Mouse (Mus musculus) liver, embryonic 12.5 days (tissue): ENCODE measurements around the gene Mgat3. TPM values are rescaled to one million over a fixed set of nuclear protein-coding genes. Genes with fewer than 3 reads are reported as not detected.
A peak's percentile ranks its signal among the peaks of the same experiment; 100 is the strongest.

Experiments used
- ATAC-seq: fragments of 200-750 bp; cut with Nextera tagmentation; 2 replicates; pipeline ENCODE4 v1.8.0; 2017; ENCODE audit warnings: moderate number of reproducible peaks, mild to moderate bottlenecking, moderate library complexity
- H3K27ac ChIP-seq: fragments of 300-500 bp; sonication (generic); 2 replicates; pipeline ENCODE4 v1.5.1; 2016; ENCODE audit warnings: mild to moderate bottlenecking
- H3K27me3 ChIP-seq: fragments of 300-500 bp; sonication (generic); replicated peaks from 2 replicates; pipeline ENCODE4 v1.6.1; 2016; ENCODE audit warnings: mild to moderate bottlenecking, moderate library complexity
- H3K36me3 ChIP-seq: fragments of 300-500 bp; sonication (generic); 2 replicates; pipeline ENCODE4 v1.6.1; 2016; ENCODE audit warnings: mild to moderate bottlenecking, moderate library complexity
- H3K4me1 ChIP-seq: fragments of 300-500 bp; sonication (generic); 2 replicates; pipeline ENCODE4 v1.6.1; 2016
- H3K4me2 ChIP-seq: fragments of 300-500 bp; sonication (generic); 2 replicates; pipeline ENCODE4 v1.6.1; 2016; ENCODE audit warnings: mild to moderate bottlenecking, moderate library complexity
- H3K4me3 ChIP-seq: fragments of 300-500 bp; sonication (generic); 2 replicates; pipeline ENCODE4 v1.5.1; 2016; ENCODE audit warnings: mild to moderate bottlenecking, moderate library complexity
- H3K9ac ChIP-seq: fragments of 300-500 bp; sonication (generic); 2 replicates; pipeline ENCODE4 v1.6.1; 2016; ENCODE audit warnings: mild to moderate bottlenecking, moderate library complexity
- H3K9me3 ChIP-seq: fragments of 300-500 bp; sonication (generic); replicated peaks from 2 replicates; pipeline ENCODE4 v1.6.1; 2016; ENCODE audit warnings: mild to moderate bottlenecking, moderate library complexity
- WGBS: fragments of 180-500 bp; shearing (Covaris S2); methylation state at CpG from one replicate; pipeline ENCODE4 v1.1.7; 2016; ENCODE audit not compliant: insufficient replicate concordance; 5-methylcytosine and 5-hydroxymethylcytosine counted together
- polyA plus RNA-seq: library from polyadenylated mRNA; unstranded; fragments of >200 nt; fragmentation: Nextera tagmentation; extraction: Ambion mirVana; gene quantifications from 2 replicates; pipeline ENCODE4 v1.2.1, GENCODE M21; 2016

Gene Mgat3
- polyA plus RNA-seq, 1 experiment from 2014 or later = 1.2 TPM

GRCm38 (mm10) chr15:80136645-80137044 lies 36.9 kb upstream of the Mgat3 start:
- H3K9ac ChIP-seq = no peak overlapping the region
- peaks cover 64% of the 10 kb centered on the region for H3K4me1 ChIP-seq
- no peak overlapping the region for H3K4me3 ChIP-seq
- 84% methylated on average over 3 of the region's 3 CpGs for WGBS
- H3K27me3 ChIP-seq = no peaks in the 10 kb centered on the region
- no peak for ATAC-seq
- peaks cover under 1% of the 10 kb centered on the region; the same call in 1 of the 2 replicates for H3K9me3 ChIP-seq
- H3K4me2 ChIP-seq = 0 out of 2 replicates have a peak overlapping the region, but pooled peaks have one; percentile 22
- peaks cover 55% of the 10 kb centered on the region for H3K36me3 ChIP-seq
- no peak overlapping the region; the same call in 1 of the 2 replicates for H3K27ac ChIP-seq

DNA sequence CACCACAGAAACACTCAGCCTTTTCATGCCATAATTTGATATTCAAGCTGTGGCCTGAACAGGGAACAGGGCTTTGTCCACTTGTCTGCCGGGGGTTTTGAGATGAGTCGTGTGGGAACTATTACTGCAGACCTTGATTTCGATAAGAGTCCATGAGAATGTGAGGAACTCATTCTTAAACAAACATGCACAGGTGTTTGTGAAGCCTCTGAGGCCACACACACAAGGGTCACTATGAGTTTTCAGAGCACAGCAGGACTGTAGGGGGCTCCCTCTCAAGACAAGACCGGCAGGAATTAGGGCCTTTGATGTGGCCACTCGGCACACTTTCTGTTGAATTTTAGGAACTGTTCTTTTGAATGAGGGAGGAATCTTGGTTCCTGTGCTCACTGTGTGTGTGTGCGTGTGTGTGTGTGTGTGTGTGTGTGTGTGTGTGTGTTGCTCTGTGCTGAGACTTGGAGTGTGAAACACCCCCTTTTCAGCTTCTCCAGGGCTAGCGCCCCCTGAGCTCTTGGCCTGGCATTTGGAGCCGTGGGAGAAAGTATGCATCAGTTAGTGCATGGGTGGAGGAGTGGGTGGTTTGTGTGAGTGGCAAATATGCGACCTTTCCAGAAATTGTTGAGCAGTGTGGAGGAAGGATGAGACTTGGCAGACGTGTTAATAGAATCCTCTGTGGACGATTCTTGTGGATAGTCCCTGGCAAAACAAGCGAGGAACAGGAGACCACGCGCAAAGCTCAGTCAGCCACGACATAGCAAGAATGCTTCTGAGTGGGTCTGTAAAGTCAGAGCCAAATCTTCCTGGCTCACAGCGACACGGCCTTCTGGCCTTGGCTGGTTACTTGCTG lies 35.4 kb upstream of the Mgat3 start:
- 76% methylated on average over 17 of the region's 17 CpGs for WGBS
- H3K9me3 ChIP-seq = peaks cover 6% of the 10 kb centered on the region; the same call in 1 of the 2 replicates
- H3K4me2 ChIP-seq = no peak overlapping the region; the same call in 1 of the 2 replicates
- H3K36me3 ChIP-seq = peaks cover 70% of the 10 kb centered on the region
- H3K27me3 ChIP-seq = no peaks in the 10 kb centered on the region
- H3K9ac ChIP-seq = peak overlapping the region; percentile 28; the same call in 1 of the 2 replicates
- H3K4me3 ChIP-seq = no peak overlapping the region
- H3K4me1 ChIP-seq = peaks cover 53% of the 10 kb centered on the region
- no peak for ATAC-seq
- no peak overlapping the region for H3K27ac ChIP-seq

DNA sequence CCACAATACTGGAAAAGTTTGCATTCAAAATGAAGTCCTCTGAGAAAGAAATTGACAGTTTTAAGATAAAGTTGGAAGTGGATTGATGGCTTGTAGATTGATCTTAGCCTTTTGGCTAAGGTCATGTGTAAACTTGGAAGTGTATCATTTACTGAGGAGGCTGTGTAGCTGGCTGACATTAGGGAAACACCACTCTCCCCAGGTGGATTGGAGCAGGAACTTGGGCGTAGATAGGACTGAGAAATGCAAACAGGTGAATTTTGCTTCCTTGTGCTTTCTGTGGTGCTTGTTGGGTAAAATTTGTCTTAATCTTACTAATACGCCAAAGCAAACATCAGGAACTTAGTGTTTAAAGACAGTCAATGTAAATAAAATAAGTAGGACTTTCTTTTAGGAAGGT lies 33.2 kb upstream of the Mgat3 start:
- no peak overlapping the region for H3K4me2 ChIP-seq
- H3K27ac ChIP-seq = no peak overlapping the region
- H3K9me3 ChIP-seq = peaks cover 6% of the 10 kb centered on the region; the same call in 1 of the 2 replicates
- H3K9ac ChIP-seq = no peak overlapping the region
- no peak for ATAC-seq
- H3K27me3 ChIP-seq = no peaks in the 10 kb centered on the region
- H3K36me3 ChIP-seq = peaks cover 91% of the 10 kb centered on the region
- H3K4me3 ChIP-seq = no peak overlapping the region
- H3K4me1 ChIP-seq = peaks cover 39% of the 10 kb centered on the region
- 89% methylated on average over 2 of the region's 2 CpGs for WGBS

- Histone ChIP-seq H3K4me2 (no peak overlapping the region), H3K4me1 (peaks cover 39% of the 10 kb centered on the region), H3K27me3 (no peaks in the 10 kb centered on the region), H3K27ac (no peak overlapping the region), H3K9me3 (peaks cover 6% of the 10 kb centered on the region; the same call in 1 of the 2 replicates), H3K36me3 (peaks cover 95% of the 10 kb centered on the region), H3K4me3 (no peak overlapping the region), H3K9ac (no peak overlapping the region)
- WGBS = 92% methylated on average over 3 of the region's 3 CpGs
- ATAC-seq = no peak
Observed at GRCm38 (mm10) chr15:80140878-80141277, 32.6 kb upstream of the Mgat3 start.

- Histone ChIP-seq H3K27ac (no peak overlapping the region), H3K36me3 (peaks cover 86% of the 10 kb centered on the region), H3K4me2 (no peak overlapping the region), H3K4me1 (peaks cover 39% of the 10 kb centered on the region), H3K9ac (no peak overlapping the region), H3K9me3 (peaks cover 6% of the 10 kb centered on the region; the same call in 1 of the 2 replicates), H3K27me3 (no peaks in the 10 kb centered on the region), H3K4me3 (no peak overlapping the region)
- 93% methylated on average over 3 of the region's 3 CpGs for WGBS
- no peak for ATAC-seq
Observed at GRCm38 (mm10) chr15:80142130-80142529, 31.4 kb upstream of the Mgat3 start.

- no peak overlapping the region for H3K27ac ChIP-seq
- H3K27me3 ChIP-seq = no peaks in the 10 kb centered on the region
- peaks cover 81% of the 10 kb centered on the region for H3K36me3 ChIP-seq
- no peak overlapping the region for H3K4me3 ChIP-seq
- H3K9ac ChIP-seq = no peak overlapping the region
- H3K4me1 ChIP-seq = peaks cover 31% of the 10 kb centered on the region
- no peak for ATAC-seq
- H3K4me2 ChIP-seq = no peak overlapping the region
- 83% methylated on average over 6 of the region's 6 CpGs for WGBS
- peaks cover 6% of the 10 kb centered on the region; the same call in 1 of the 2 replicates for H3K9me3 ChIP-seq
Observed at GRCm38 (mm10) chr15:80143760-80144159, 29.8 kb upstream of the Mgat3 start.

DNA sequence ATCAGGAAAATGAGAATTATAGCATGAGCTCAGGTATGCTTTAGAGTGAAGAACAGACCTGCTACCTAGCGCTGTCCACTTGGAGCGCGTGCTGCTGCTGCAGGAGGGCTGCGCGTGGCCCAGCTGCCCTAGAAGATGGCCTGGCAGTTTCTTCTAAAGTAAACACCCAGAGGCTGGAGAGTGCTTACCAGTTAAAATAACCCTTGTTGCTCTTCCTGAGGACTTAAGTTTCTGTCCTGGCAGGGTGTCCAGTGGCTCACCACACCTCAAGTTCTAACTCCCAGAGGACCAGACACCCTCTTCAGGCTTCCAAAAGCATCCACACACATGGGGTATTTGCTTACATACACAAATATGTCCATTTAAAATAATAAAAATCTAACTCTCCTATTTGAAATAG lies 28.1 kb upstream of the Mgat3 start:
- H3K9ac ChIP-seq = no peak overlapping the region
- peaks cover 6% of the 10 kb centered on the region; the same call in 1 of the 2 replicates for H3K9me3 ChIP-seq
- H3K27ac ChIP-seq = no peak overlapping the region
- no peak overlapping the region for H3K4me3 ChIP-seq
- H3K36me3 ChIP-seq = peaks cover 82% of the 10 kb centered on the region
- no peak for ATAC-seq
- WGBS = 96% methylated on average over 5 of the region's 5 CpGs
- H3K27me3 ChIP-seq = no peaks in the 10 kb centered on the region
- no peak overlapping the region for H3K4me2 ChIP-seq
- peaks cover 30% of the 10 kb centered on the region for H3K4me1 ChIP-seq

- H3K4me3 ChIP-seq = no peak overlapping the region
Observed at GRCm38 (mm10) chr15:80146153-80146552, 27.4 kb upstream of the Mgat3 start.

DNA sequence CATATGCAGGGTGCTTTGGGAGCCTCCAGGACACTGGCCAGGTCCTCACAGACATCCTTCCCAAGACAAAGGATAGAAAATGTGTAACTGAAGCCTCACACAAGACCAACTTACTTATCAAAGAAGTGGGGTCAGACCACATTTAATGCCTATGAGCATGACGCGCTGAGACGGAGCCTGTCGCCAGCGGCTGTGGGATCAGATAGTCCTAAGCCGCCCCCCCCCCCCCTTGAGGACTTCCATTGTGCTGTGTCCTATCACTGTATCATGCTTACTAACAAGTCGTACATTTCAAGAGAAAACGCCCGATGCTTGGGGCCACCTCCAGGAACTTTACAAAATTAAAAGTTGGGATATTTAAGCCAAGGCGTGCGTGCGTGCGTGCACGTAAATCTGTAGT lies 26.4 kb upstream of the Mgat3 start:
- no peak overlapping the region for H3K9ac ChIP-seq
- H3K4me2 ChIP-seq = no peak overlapping the region
- 61% methylated on average over 14 of the region's 14 CpGs for WGBS
- H3K27me3 ChIP-seq = no peaks in the 10 kb centered on the region
- peaks cover 30% of the 10 kb centered on the region for H3K4me1 ChIP-seq
- peak; percentile 38; the same call in 1 of the 2 replicates for ATAC-seq
- H3K36me3 ChIP-seq = peaks cover 81% of the 10 kb centered on the region
- peaks cover 2% of the 10 kb centered on the region; the same call in 1 of the 2 replicates for H3K9me3 ChIP-seq
- H3K27ac ChIP-seq = 0 out of 2 replicates have a peak overlapping the region, but pooled peaks have one; percentile 2
- no peak overlapping the region for H3K4me3 ChIP-seq

More at GRCm38 (mm10) chr15:80146153-80146552, 27.4 kb upstream of the Mgat3 start:
- no peak overlapping the region for H3K4me2 ChIP-seq
- no peak overlapping the region for H3K27ac ChIP-seq
- ATAC-seq = peak; percentile 51; the same call in 1 of the 2 replicates
- H3K36me3 ChIP-seq = peaks cover 82% of the 10 kb centered on the region
- WGBS = 40% methylated on average over 6 of the region's 6 CpGs
- H3K9me3 ChIP-seq = peaks cover 6% of the 10 kb centered on the region; the same call in 1 of the 2 replicates
- H3K9ac ChIP-seq = no peak overlapping the region
- peaks cover 30% of the 10 kb centered on the region for H3K4me1 ChIP-seq
- no peaks in the 10 kb centered on the region for H3K27me3 ChIP-seq

DNA sequence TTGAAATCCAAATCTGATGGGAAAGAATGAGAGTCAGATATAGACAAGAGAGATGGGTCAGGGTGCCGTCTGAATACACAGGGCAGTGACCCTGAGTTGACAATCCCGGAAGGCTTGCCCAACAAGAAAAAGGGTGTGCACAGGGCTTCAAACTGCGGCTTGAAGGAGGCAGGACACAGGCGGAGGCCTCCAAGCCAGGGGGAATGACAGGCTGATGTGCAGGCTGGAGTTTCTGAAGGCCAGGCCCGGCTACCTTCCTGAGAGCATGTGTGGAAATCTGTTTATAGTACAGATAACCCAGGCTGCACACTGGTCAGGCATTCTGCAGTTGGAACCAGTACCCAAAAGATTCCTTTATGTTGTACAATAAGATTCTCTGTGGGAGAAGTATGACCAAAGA lies 26.0 kb upstream of the Mgat3 start:
- no peaks in the 10 kb centered on the region for H3K27me3 ChIP-seq
- ATAC-seq = no peak
- peaks cover 30% of the 10 kb centered on the region for H3K4me1 ChIP-seq
- no peak overlapping the region for H3K4me3 ChIP-seq
- no peak overlapping the region for H3K4me2 ChIP-seq
- H3K27ac ChIP-seq = peak overlapping the region; percentile 2; the same call in 1 of the 2 replicates
- no peak overlapping the region for H3K9ac ChIP-seq
- 72% methylated on average over 5 of the region's 5 CpGs for WGBS
- peaks cover 81% of the 10 kb centered on the region for H3K36me3 ChIP-seq
- no peaks in the 10 kb centered on the region for H3K9me3 ChIP-seq

GRCm38 (mm10) chr15:80148565-80148964 lies 25.0 kb upstream of the Mgat3 start:
- no peak overlapping the region for H3K9ac ChIP-seq
- no peak overlapping the region for H3K27ac ChIP-seq
- no peak overlapping the region for H3K4me2 ChIP-seq
- 82% methylated on average over 8 of the region's 8 CpGs for WGBS
- peaks cover 81% of the 10 kb centered on the region for H3K36me3 ChIP-seq
- H3K4me3 ChIP-seq = no peak overlapping the region
- ATAC-seq = no peak
- no peaks in the 10 kb centered on the region for H3K9me3 ChIP-seq
- no peaks in the 10 kb centered on the region for H3K27me3 ChIP-seq
- H3K4me1 ChIP-seq = peaks cover 30% of the 10 kb centered on the region

- Histone ChIP-seq H3K9me3 (no peaks in the 10 kb centered on the region), H3K36me3 (peaks cover 81% of the 10 kb centered on the region), H3K27me3 (no peaks in the 10 kb centered on the region), H3K27ac (no peak overlapping the region), H3K9ac (no peak overlapping the region), H3K4me1 (peaks cover 30% of the 10 kb centered on the region), H3K4me2 (no peak overlapping the region), H3K4me3 (no peak overlapping the region)
- no peak for ATAC-seq
- WGBS = 86% methylated on average over 7 of the region's 7 CpGs
Observed at GRCm38 (mm10) chr15:80149517-80149916, 24.0 kb upstream of the Mgat3 start.
